ENCODE assay signal across 13 mouse cellular contexts in the genomic region with DNA sequence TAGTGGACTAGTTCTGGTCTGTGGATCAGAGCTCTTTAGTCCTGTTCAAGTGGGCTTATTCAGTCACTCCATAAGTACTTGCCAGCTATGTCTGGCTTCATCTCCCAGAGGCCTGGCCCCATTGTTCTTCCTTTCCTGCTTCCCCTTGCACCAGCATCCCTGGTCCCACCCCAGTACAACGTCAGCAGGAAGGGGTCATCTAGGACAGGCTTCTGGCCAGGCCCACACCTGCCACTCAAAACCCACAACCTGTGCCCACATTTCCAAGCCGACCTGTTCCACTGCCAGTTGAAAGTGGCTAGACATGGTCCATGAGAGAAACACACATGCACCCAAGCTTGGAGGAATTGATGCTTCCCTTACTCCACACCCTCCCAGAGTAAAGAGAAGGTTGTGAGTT.
DNase-seq lines count a peak whose midpoint lies in the region; ATAC-seq and TF ChIP-seq lines count a peak whose summit lies in the region.
"Had no signal": no experiment of that assay in that cellular context is flagged by ENCODE, and none has a peak within 500 bp of the region (broad histone marks: within the 10 kb centered on the region; RNA-seq: fewer than 3 reads in every experiment).

No protein-coding gene starts in this region.

- no peaks in the 10 kb centered on the region for H3K9me3 ChIP-seq in intestine, embryonic 16.5 days (ENCODE audit: control insufficient read depth, low read length)
- H3K9me3 ChIP-seq in intestine, embryonic 15.5 days: no peaks in the 10 kb centered on the region
- H3K9me3 ChIP-seq in lung, postnatal 0 days (ENCODE audit: low read length): no peaks in the 10 kb centered on the region
- H3K9me3 ChIP-seq in heart, embryonic 16.5 days (replicated peaks; ENCODE audit: control insufficient read depth, low read length): no peaks in the 10 kb centered on the region
- no peaks in the 10 kb centered on the region for H3K9me3 ChIP-seq in stomach, postnatal 0 days (ENCODE audit: control insufficient read depth, low read length)
- H3K9me3 ChIP-seq in forebrain, embryonic 15.5 days: no peaks in the 10 kb centered on the region
- H3K9me3 ChIP-seq: forebrain, embryonic 10.5 days; hindbrain, embryonic 12.5 days; midbrain, embryonic 12.5 days had no signal

- WGBS in intestine, embryonic 16.5 days: 56% methylated on average over 2 of the region's 2 CpGs
- WGBS in intestine, embryonic 15.5 days: 66% methylated on average over 2 of the region's 2 CpGs
- WGBS in lung, postnatal 0 days: 61% methylated on average over 2 of the region's 2 CpGs
- WGBS in lung, adult 2 months: 32% methylated on average over 2 of the region's 2 CpGs
- WGBS in heart, embryonic 16.5 days: 43% methylated on average over 2 of the region's 2 CpGs
- WGBS in stomach, postnatal 0 days: 62% methylated on average over 2 of the region's 2 CpGs
- WGBS in forebrain, embryonic 15.5 days: 66% methylated on average over 2 of the region's 2 CpGs

- H3K4me3 ChIP-seq in intestine, embryonic 16.5 days (ENCODE audit: low read length): no peak overlapping the region
- no peak overlapping the region for H3K4me3 ChIP-seq in intestine, embryonic 15.5 days (replicated peaks)
- no peak overlapping the region for H3K4me3 ChIP-seq in lung, postnatal 0 days (ENCODE audit: low read depth, low read length)
- H3K4me3 ChIP-seq in lung, adult 2 months (replicated peaks; ENCODE audit: extremely low read depth, low read depth, low read length): no peak overlapping the region
- no peak overlapping the region for H3K4me3 ChIP-seq in heart, embryonic 16.5 days (ENCODE audit: low read length)
- no peak overlapping the region for H3K4me3 ChIP-seq in stomach, postnatal 0 days (ENCODE audit: low read depth, low read length)
- no peak overlapping the region for H3K4me3 ChIP-seq in forebrain, embryonic 15.5 days
- H3K4me3 ChIP-seq: forebrain, embryonic 10.5 days; hindbrain, embryonic 12.5 days; midbrain, embryonic 12.5 days had no signal

- H3K9ac ChIP-seq in intestine, embryonic 16.5 days (ENCODE audit: low read depth, low read length): no peak overlapping the region
- no peak overlapping the region for H3K9ac ChIP-seq in intestine, embryonic 15.5 days
- H3K9ac ChIP-seq in lung, postnatal 0 days (replicated peaks; ENCODE audit: low read depth): no peak overlapping the region
- H3K9ac ChIP-seq in heart, embryonic 16.5 days (ENCODE audit: low read length): no peak overlapping the region
- no peak overlapping the region for H3K9ac ChIP-seq in stomach, postnatal 0 days (ENCODE audit: low read length)
- no peak overlapping the region for H3K9ac ChIP-seq in forebrain, embryonic 15.5 days (replicated peaks)
- H3K9ac ChIP-seq: hindbrain, embryonic 12.5 days; midbrain, embryonic 12.5 days had no signal

- no peak overlapping the region for H3K4me2 ChIP-seq in intestine, embryonic 16.5 days (ENCODE audit: low read depth, low read length)
- H3K4me2 ChIP-seq in intestine, embryonic 15.5 days (replicated peaks): no peak overlapping the region
- H3K4me2 ChIP-seq in lung, postnatal 0 days (replicated peaks; ENCODE audit: low read depth, low read length): no peak overlapping the region
- no peak overlapping the region for H3K4me2 ChIP-seq in heart, embryonic 16.5 days (ENCODE audit: low read depth, low read length)
- no peak overlapping the region for H3K4me2 ChIP-seq in stomach, postnatal 0 days (replicated peaks; ENCODE audit: low read depth)
- no peak overlapping the region for H3K4me2 ChIP-seq in forebrain, embryonic 15.5 days (replicated peaks)
- H3K4me2 ChIP-seq: hindbrain, embryonic 12.5 days; midbrain, embryonic 12.5 days had no signal

- TF ChIP-seq CTCF in lung, postnatal 0 days (IDR thresholded peaks at IDR 0.05): no peak
- TF ChIP-seq CTCF in lung, adult 2 months (IDR thresholded peaks at IDR 0.05; ENCODE audit: insufficient read depth, low read length): no peak
- TF ChIP-seq CTCF in stomach, postnatal 0 days (IDR thresholded peaks at IDR 0.05; ENCODE audit: low read depth): no peak

- ATAC-seq in intestine, embryonic 16.5 days: 0 out of 2 replicates have a peak, but pooled peaks have one; percentile 14
- ATAC-seq in intestine, embryonic 15.5 days: no peak
- peak; percentile 73 for ATAC-seq in lung, postnatal 0 days
- ATAC-seq in heart, embryonic 16.5 days (replicated peaks; ENCODE audit: extremely low read depth, insufficient read depth, low FRiP score): peak; percentile 49; the same call in 1 of the 2 replicates
- ATAC-seq in stomach, postnatal 0 days (ENCODE audit: low FRiP score, low TSS enrichment): no peak
- ATAC-seq in forebrain, embryonic 15.5 days (replicated peaks): no peak
- ATAC-seq: Patski had no signal

- peaks cover 18% of the 10 kb centered on the region; the same call in 1 of the 2 replicates for H3K4me1 ChIP-seq in intestine, embryonic 16.5 days (ENCODE audit: control insufficient read depth, insufficient read depth, low read length)
- peaks cover 19% of the 10 kb centered on the region for H3K4me1 ChIP-seq in intestine, embryonic 15.5 days (replicated peaks)
- H3K4me1 ChIP-seq in lung, postnatal 0 days (ENCODE audit: insufficient read depth, low read depth, low read length): no peaks in the 10 kb centered on the region
- no peaks in the 10 kb centered on the region; the same call in 1 of the 2 replicates for H3K4me1 ChIP-seq in lung, adult 2 months (ENCODE audit: control insufficient read depth, insufficient read depth, low read length)
- peaks cover 70% of the 10 kb centered on the region for H3K4me1 ChIP-seq in heart, embryonic 16.5 days (ENCODE audit: control insufficient read depth, insufficient read depth, low read length)
- no peaks in the 10 kb centered on the region for H3K4me1 ChIP-seq in stomach, postnatal 0 days (replicated peaks; ENCODE audit: control insufficient read depth, insufficient read depth)
- peaks cover 16% of the 10 kb centered on the region; the same call in 1 of the 2 replicates for H3K4me1 ChIP-seq in forebrain, embryonic 15.5 days

- H3K27me3 ChIP-seq in intestine, embryonic 16.5 days (replicated peaks; ENCODE audit: control insufficient read depth, insufficient read depth, low read length): no peaks in the 10 kb centered on the region
- H3K27me3 ChIP-seq in intestine, embryonic 15.5 days (replicated peaks): no peaks in the 10 kb centered on the region
- no peaks in the 10 kb centered on the region for H3K27me3 ChIP-seq in lung, postnatal 0 days (replicated peaks; ENCODE audit: insufficient read depth, low read length)
- H3K27me3 ChIP-seq in heart, embryonic 16.5 days (ENCODE audit: control insufficient read depth, insufficient read depth, low read length): no peaks in the 10 kb centered on the region
- no peaks in the 10 kb centered on the region for H3K27me3 ChIP-seq in stomach, postnatal 0 days (ENCODE audit: control insufficient read depth, insufficient read depth, low read length)
- no peaks in the 10 kb centered on the region for H3K27me3 ChIP-seq in forebrain, embryonic 15.5 days
- H3K27me3 ChIP-seq: hindbrain, embryonic 12.5 days; midbrain, embryonic 12.5 days; Patski had no signal

- peak; percentile 13; the same call in 1 of the 2 replicates for TF ChIP-seq EP300 in lung, postnatal 0 days (IDR thresholded peaks at IDR 0.05)
- TF ChIP-seq EP300 in stomach, postnatal 0 days (optimal IDR thresholded peaks at IDR 0.05): no peak

- TF ChIP-seq POLR2A in lung, adult 2 months (IDR thresholded peaks at IDR 0.05; ENCODE audit: borderline replicate concordance, extremely low read depth, low read depth, low read length): no peak

- no peaks in the 10 kb centered on the region for H3K36me3 ChIP-seq in intestine, embryonic 16.5 days (ENCODE audit: control insufficient read depth, insufficient read depth, low read length)
- H3K36me3 ChIP-seq in intestine, embryonic 15.5 days: no peaks in the 10 kb centered on the region
- H3K36me3 ChIP-seq in lung, postnatal 0 days (ENCODE audit: insufficient read depth, low read length): no peaks in the 10 kb centered on the region
- H3K36me3 ChIP-seq in heart, embryonic 16.5 days (ENCODE audit: control insufficient read depth, insufficient read depth): no peaks in the 10 kb centered on the region
- H3K36me3 ChIP-seq in stomach, postnatal 0 days (ENCODE audit: control insufficient read depth, insufficient read depth, low read length): no peaks in the 10 kb centered on the region
- H3K36me3 ChIP-seq in forebrain, embryonic 15.5 days: no peaks in the 10 kb centered on the region
- H3K36me3 ChIP-seq: forebrain, embryonic 10.5 days; hindbrain, embryonic 12.5 days; midbrain, embryonic 12.5 days had no signal

- H3K27ac ChIP-seq in intestine, embryonic 16.5 days (ENCODE audit: low read length): no peak overlapping the region
- H3K27ac ChIP-seq in intestine, embryonic 15.5 days: no peak overlapping the region
- H3K27ac ChIP-seq in lung, postnatal 0 days (ENCODE audit: low read length): no peak overlapping the region
- peak overlapping the region; percentile 56 for H3K27ac ChIP-seq in heart, embryonic 16.5 days (ENCODE audit: low read length)
- H3K27ac ChIP-seq in stomach, postnatal 0 days (replicated peaks): 0 out of 2 replicates have a peak overlapping the region, but pooled peaks have one; percentile 18
- H3K27ac ChIP-seq in forebrain, embryonic 15.5 days (replicated peaks): no peak overlapping the region

- DNase-seq in lung, postnatal 0 days (ENCODE audit: low spot score): peak; percentile 49
- DNase-seq in lung, adult 2 months: no peak
- DNase-seq in stomach, postnatal 0 days (ENCODE audit: low spot score): no peak
- DNase-seq: cerebellum, adult 9-10 months; spleen, adult 18-20 months had no signal

Comparison
In these comparisons a context has a peak if more than half of its experiments do, and no peak if none do; other contexts are left out.
1. ATAC-seq: peak in intestine, embryonic 16.5 days (single experiment), lung, postnatal 0 days (single experiment) and heart, embryonic 16.5 days (single experiment); none in intestine, embryonic 15.5 days (single experiment), stomach, postnatal 0 days (single experiment) and forebrain, embryonic 15.5 days (single experiment).
2. H3K27ac ChIP-seq: peak in heart, embryonic 16.5 days (single experiment) and stomach, postnatal 0 days (single experiment); none in intestine, embryonic 16.5 days (single experiment), intestine, embryonic 15.5 days (single experiment), lung, postnatal 0 days (single experiment) and forebrain, embryonic 15.5 days (single experiment).